In the genomic region with DNA sequence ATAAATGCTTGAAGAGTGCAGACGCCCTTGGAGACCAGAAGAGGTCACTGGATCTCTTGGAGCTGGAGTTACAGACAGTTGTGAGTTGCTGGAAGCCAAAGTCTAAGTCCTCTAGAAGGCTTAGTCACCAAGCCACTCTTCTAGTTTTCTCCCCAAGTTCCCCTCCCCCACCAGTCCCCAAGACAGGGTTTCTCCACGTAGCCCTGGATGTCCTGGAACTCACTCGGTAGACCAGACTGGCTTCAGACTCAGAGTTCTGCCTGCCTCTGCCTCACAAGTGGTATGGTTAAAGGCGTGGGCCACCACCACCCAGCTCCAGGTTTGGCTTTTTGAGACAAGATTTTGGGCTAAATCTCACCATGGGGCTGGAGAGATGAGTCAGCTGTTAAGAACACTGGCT, we compare ENCODE assay signal across 31 mouse cellular contexts. TPM values are rescaled to one million over a fixed set of nuclear protein-coding genes. Genes with fewer than 3 reads are reported as not detected.
DNase-seq lines count a peak whose midpoint lies in the region; ATAC-seq and TF ChIP-seq lines count a peak whose summit lies in the region.
"Had no signal": no experiment of that assay in that cellular context is flagged by ENCODE, and none has a peak within 500 bp of the region (broad histone marks: within the 10 kb centered on the region; RNA-seq: fewer than 3 reads in every experiment).

No protein-coding gene starts in this region.

- H3K4me2 ChIP-seq in heart, embryonic 12.5 days: no peak overlapping the region
- H3K4me2 ChIP-seq in midbrain, postnatal 0 days (ENCODE audit: low read depth, low read length, poor library complexity, severe bottlenecking): no peak overlapping the region
- H3K4me2 ChIP-seq in midbrain, embryonic 15.5 days: no peak overlapping the region
- no peak overlapping the region for H3K4me2 ChIP-seq in stomach, postnatal 0 days (replicated peaks; ENCODE audit: low read depth)
- H3K4me2 ChIP-seq: heart, embryonic 15.5 days; hindbrain, embryonic 14.5 days; limb, embryonic 15.5 days had no signal

- no peak for TF ChIP-seq POLR2A in bone marrow, adult 2 months (IDR thresholded peaks at IDR 0.05; ENCODE audit: borderline replicate concordance, control insufficient read depth, low read depth, low read length)
- no peak for TF ChIP-seq POLR2A in kidney, adult 2 months (IDR thresholded peaks at IDR 0.05; ENCODE audit: low read depth, low read length)

- no peak overlapping the region for H3K27ac ChIP-seq in heart, embryonic 12.5 days (ENCODE audit: poor library complexity, severe bottlenecking)
- H3K27ac ChIP-seq in midbrain, postnatal 0 days (ENCODE audit: low read depth, low read length): no peak overlapping the region
- H3K27ac ChIP-seq in midbrain, embryonic 15.5 days: no peak overlapping the region
- H3K27ac ChIP-seq in bone marrow, adult 2 months (ENCODE audit: control insufficient read depth, insufficient read depth, low read depth, low read length, poor library complexity): peak overlapping the region; percentile 61
- H3K27ac ChIP-seq in stomach, postnatal 0 days (replicated peaks): no peak overlapping the region
- no peak overlapping the region for H3K27ac ChIP-seq in kidney, adult 2 months (ENCODE audit: insufficient read depth, low read depth, low read length)
- H3K27ac ChIP-seq: forebrain, embryonic 10.5 days; heart, embryonic 15.5 days; hindbrain, embryonic 14.5 days; kidney, postnatal 0 days; left cerebral cortex, adult 2 months; limb, embryonic 15.5 days had no signal

- no peaks in the 10 kb centered on the region for H3K9me3 ChIP-seq in heart, embryonic 12.5 days (replicated peaks)
- no peaks in the 10 kb centered on the region for H3K9me3 ChIP-seq in midbrain, postnatal 0 days (ENCODE audit: low read length)
- H3K9me3 ChIP-seq in midbrain, embryonic 15.5 days: no peaks in the 10 kb centered on the region
- H3K9me3 ChIP-seq in stomach, postnatal 0 days (ENCODE audit: control insufficient read depth, low read length): no peaks in the 10 kb centered on the region
- H3K9me3 ChIP-seq: forebrain, embryonic 10.5 days; heart, embryonic 15.5 days; limb, embryonic 15.5 days had no signal

- H3K4me3 ChIP-seq in heart, embryonic 12.5 days: no peak overlapping the region
- no peak overlapping the region for H3K4me3 ChIP-seq in midbrain, postnatal 0 days (ENCODE audit: low read depth, low read length)
- H3K4me3 ChIP-seq in midbrain, embryonic 15.5 days: no peak overlapping the region
- H3K4me3 ChIP-seq in bone marrow, adult 2 months (replicated peaks; ENCODE audit: control insufficient read depth, low read depth, low read length): no peak overlapping the region
- H3K4me3 ChIP-seq in stomach, postnatal 0 days (ENCODE audit: low read depth, low read length): no peak overlapping the region
- no peak overlapping the region for H3K4me3 ChIP-seq in kidney, adult 2 months (ENCODE audit: insufficient read depth, low read depth, low read length)
- H3K4me3 ChIP-seq: forebrain, embryonic 10.5 days; heart, embryonic 15.5 days; left cerebral cortex, adult 2 months; limb, embryonic 15.5 days had no signal

- peaks cover 15% of the 10 kb centered on the region for H3K27me3 ChIP-seq in heart, embryonic 12.5 days (replicated peaks)
- H3K27me3 ChIP-seq in midbrain, postnatal 0 days (ENCODE audit: insufficient read depth, low read length): no peaks in the 10 kb centered on the region
- peaks cover 12% of the 10 kb centered on the region; the same call in 1 of the 2 replicates for H3K27me3 ChIP-seq in midbrain, embryonic 15.5 days (replicated peaks)
- no peaks in the 10 kb centered on the region for H3K27me3 ChIP-seq in stomach, postnatal 0 days (ENCODE audit: control insufficient read depth, insufficient read depth, low read length)
- no peaks in the 10 kb centered on the region for H3K27me3 ChIP-seq in kidney, adult 2 months (replicated peaks; ENCODE audit: control insufficient read depth, insufficient read depth, low read length)

- H3K9ac ChIP-seq in heart, embryonic 12.5 days: no peak overlapping the region
- H3K9ac ChIP-seq in midbrain, postnatal 0 days (replicated peaks; ENCODE audit: low read length, poor library complexity, severe bottlenecking): no peak overlapping the region
- no peak overlapping the region for H3K9ac ChIP-seq in midbrain, embryonic 15.5 days
- no peak overlapping the region for H3K9ac ChIP-seq in stomach, postnatal 0 days (ENCODE audit: low read length)
- H3K9ac ChIP-seq: forebrain, postnatal 0 days; heart, embryonic 15.5 days; hindbrain, embryonic 14.5 days; limb, embryonic 15.5 days had no signal

- no peak for TF ChIP-seq EP300 in stomach, postnatal 0 days (optimal IDR thresholded peaks at IDR 0.05)

- DNase-seq in heart, adult 11 months: peak; percentile 81
- no peak for DNase-seq in midbrain, postnatal 0 days (ENCODE audit: low spot score)
- DNase-seq in stomach, postnatal 0 days (ENCODE audit: low spot score): no peak
- no peak for DNase-seq in urinary bladder, adult 2 months (ENCODE audit: low spot score)
- no peak for DNase-seq in kidney, adult 2 months
- DNase-seq: adrenal gland, postnatal 25 days; cerebellum, adult 11 months; cerebellum, postnatal 14 days; forebrain, postnatal 0 days; gastrocnemius, postnatal 25 days; heart, postnatal 36 days; left cerebral cortex, postnatal 4 days; lung, adult 18-20 months; lung, postnatal 4 days; right cerebral cortex, adult 18-20 months; right cerebral cortex, postnatal 4 days; thymus, postnatal 14 days had no signal

- peak; percentile 1; the same call in 1 of the 2 replicates for TF ChIP-seq CTCF in midbrain, postnatal 0 days (IDR thresholded peaks at IDR 0.05)
- no peak for TF ChIP-seq CTCF in bone marrow, adult 2 months (IDR thresholded peaks at IDR 0.05; ENCODE audit: control insufficient read depth, insufficient read depth, low read length)
- 0 out of 2 replicates have a peak, but pooled peaks have one; percentile 14 for TF ChIP-seq CTCF in stomach, postnatal 0 days (IDR thresholded peaks at IDR 0.05; ENCODE audit: low read depth)
- no peak for TF ChIP-seq CTCF in kidney, adult 2 months (conservative IDR thresholded peaks at IDR 0.05; ENCODE audit: insufficient read depth, insufficient read length, low read depth, low read length)

- no peak for ATAC-seq in heart, embryonic 12.5 days (ENCODE audit: insufficient number of reproducible peaks, low FRiP score)
- no peak for ATAC-seq in midbrain, postnatal 0 days (ENCODE audit: low FRiP score)
- ATAC-seq in midbrain, embryonic 15.5 days (replicated peaks): no peak
- ATAC-seq in stomach, postnatal 0 days (ENCODE audit: low FRiP score, low TSS enrichment): no peak
- ATAC-seq: forebrain, postnatal 0 days; intestine, embryonic 16.5 days; midbrain, embryonic 16.5 days had no signal

- peaks cover 11% of the 10 kb centered on the region for H3K4me1 ChIP-seq in heart, embryonic 12.5 days (replicated peaks)
- H3K4me1 ChIP-seq in midbrain, postnatal 0 days (ENCODE audit: insufficient read depth, low read length): peaks cover 3% of the 10 kb centered on the region; the same call in 1 of the 2 replicates
- peaks cover 21% of the 10 kb centered on the region for H3K4me1 ChIP-seq in midbrain, embryonic 15.5 days
- peaks cover 10% of the 10 kb centered on the region for H3K4me1 ChIP-seq in bone marrow, adult 2 months (ENCODE audit: control insufficient read depth, insufficient read depth, low read length)
- peaks cover under 1% of the 10 kb centered on the region; the same call in 1 of the 2 replicates for H3K4me1 ChIP-seq in stomach, postnatal 0 days (replicated peaks; ENCODE audit: control insufficient read depth, insufficient read depth)
- H3K4me1 ChIP-seq in kidney, adult 2 months (ENCODE audit: control insufficient read depth, insufficient read depth, low read length): peaks cover 2% of the 10 kb centered on the region; the same call in 1 of the 2 replicates

- 60% methylated on average over 4 of the region's 4 CpGs for WGBS in heart, embryonic 12.5 days
- WGBS in midbrain, postnatal 0 days: 61% methylated on average over 4 of the region's 4 CpGs
- 61% methylated on average over 4 of the region's 4 CpGs for WGBS in midbrain, embryonic 15.5 days
- 54% methylated on average over 4 of the region's 4 CpGs for WGBS in bone marrow, adult 2 months
- 61% methylated on average over 4 of the region's 4 CpGs for WGBS in stomach, postnatal 0 days
- WGBS in kidney, adult 2 months: 71% methylated on average over 4 of the region's 4 CpGs

- no peaks in the 10 kb centered on the region for H3K36me3 ChIP-seq in heart, embryonic 12.5 days
- H3K36me3 ChIP-seq in midbrain, postnatal 0 days (ENCODE audit: insufficient read depth, low read length): no peaks in the 10 kb centered on the region
- no peaks in the 10 kb centered on the region for H3K36me3 ChIP-seq in midbrain, embryonic 15.5 days (replicated peaks)
- no peaks in the 10 kb centered on the region for H3K36me3 ChIP-seq in stomach, postnatal 0 days (ENCODE audit: control insufficient read depth, insufficient read depth, low read length)
- no peaks in the 10 kb centered on the region for H3K36me3 ChIP-seq in kidney, adult 2 months (ENCODE audit: control insufficient read depth, insufficient read depth, low read length)
- H3K36me3 ChIP-seq: forebrain, embryonic 10.5 days; heart, embryonic 15.5 days; limb, embryonic 15.5 days had no signal

RNA-seq across cellular contexts. Expression of a gene that starts 6.6 kb away (rescaled TPM):
- polyA plus RNA-seq in heart, embryonic 12.5 days (2016; fragmentation: Nextera tagmentation; extraction: Ambion mirVana): 0.05 TPM in 1 of 2 replicates, not detected in the other
- 0.14 and 0.33 TPM in 2 replicates for total RNA-seq in midbrain, postnatal 0 days (2014; rRNA removed)
- polyA plus RNA-seq in midbrain, postnatal 0 days (2015; fragmentation: Nextera tagmentation; extraction: Ambion mirVana): 0.15 TPM in 2 replicates
- 0.05 and 0.10 TPM in 2 replicates for polyA plus RNA-seq in midbrain, embryonic 15.5 days (2015; fragmentation: Nextera tagmentation; extraction: Ambion mirVana)
- polyA plus RNA-seq in bone marrow, adult 2 months (2011; ENCODE audit: insufficient read depth, insufficient read length, low replicate concordance, missing spikeins): not detected in 2 replicates
- 0.05 TPM in 2 replicates for polyA plus RNA-seq in stomach, postnatal 0 days (2015; fragmentation: Nextera tagmentation; extraction: Ambion mirVana)
- 0.06 and 0.07 TPM in 2 replicates for polyA plus RNA-seq in urinary bladder, adult 2 months (2012; rRNA removed)
- 0.03 TPM in 1 of 2 replicates, not detected in the other for polyA plus RNA-seq in kidney, adult 2 months (2012; rRNA removed)
- total RNA-seq: gastrocnemius, postnatal 25 days; heart, adult 8-10 months; heart, postnatal 36 days had no signal
- polyA plus RNA-seq: embryonic facial prominence, embryonic 11.5 days; forebrain, embryonic 10.5 days; heart, embryonic 15.5 days; large intestine, adult 2 months; limb, embryonic 15.5 days had no signal

RNA-seq across cellular contexts. Expression of a gene that starts 7.2 kb away (rescaled TPM):
- polyA plus RNA-seq in heart, embryonic 12.5 days (2016; fragmentation: Nextera tagmentation; extraction: Ambion mirVana): 5.9 and 6.4 TPM in 2 replicates
- 6.3 and 7.0 TPM in 2 replicates for total RNA-seq in midbrain, postnatal 0 days (2014; rRNA removed)
- 3.1 and 4.1 TPM in 2 replicates for polyA plus RNA-seq in midbrain, postnatal 0 days (2015; fragmentation: Nextera tagmentation; extraction: Ambion mirVana)
- 9.2 TPM in 2 replicates for polyA plus RNA-seq in midbrain, embryonic 15.5 days (2015; fragmentation: Nextera tagmentation; extraction: Ambion mirVana)
- polyA plus RNA-seq in bone marrow, adult 2 months (2011; ENCODE audit: insufficient read depth, insufficient read length, low replicate concordance, missing spikeins): 16.7 and 27.9 TPM in 2 replicates
- polyA plus RNA-seq in stomach, postnatal 0 days (2015; fragmentation: Nextera tagmentation; extraction: Ambion mirVana): 1.8 and 2.3 TPM in 2 replicates
- polyA plus RNA-seq in urinary bladder, adult 2 months (2012; rRNA removed): 3.3 and 7.9 TPM in 2 replicates
- polyA plus RNA-seq in kidney, adult 2 months (2012; rRNA removed): 7.9 and 8.6 TPM in 2 replicates

RNA-seq across cellular contexts. Expression of a gene that starts 43.3 kb away (rescaled TPM):
- polyA plus RNA-seq in heart, embryonic 12.5 days (2016; fragmentation: Nextera tagmentation; extraction: Ambion mirVana): 144 and 159 TPM in 2 replicates
- 375 and 403 TPM in 2 replicates for total RNA-seq in midbrain, postnatal 0 days (2014; rRNA removed)
- polyA plus RNA-seq in midbrain, postnatal 0 days (2015; fragmentation: Nextera tagmentation; extraction: Ambion mirVana): 236 and 258 TPM in 2 replicates
- 224 and 234 TPM in 2 replicates for polyA plus RNA-seq in midbrain, embryonic 15.5 days (2015; fragmentation: Nextera tagmentation; extraction: Ambion mirVana)
- polyA plus RNA-seq in bone marrow, adult 2 months (2011; ENCODE audit: insufficient read depth, insufficient read length, low replicate concordance, missing spikeins): 90.4 and 126 TPM in 2 replicates
- 136 and 152 TPM in 2 replicates for polyA plus RNA-seq in stomach, postnatal 0 days (2015; fragmentation: Nextera tagmentation; extraction: Ambion mirVana)
- 172 and 208 TPM in 2 replicates for polyA plus RNA-seq in urinary bladder, adult 2 months (2012; rRNA removed)
- 177 and 207 TPM in 2 replicates for polyA plus RNA-seq in kidney, adult 2 months (2012; rRNA removed)

Comparison
In these comparisons a context has a peak if more than half of its experiments do, and no peak if none do; other contexts are left out.
1. CTCF ChIP-seq: peak in midbrain, postnatal 0 days (single experiment) and stomach, postnatal 0 days (single experiment); none in bone marrow, adult 2 months (single experiment) and kidney, adult 2 months (single experiment).